Mouse (Mus musculus): Measurements from ENCODE around the gene Gbp9. TPM values are rescaled to one million over a fixed set of nuclear protein-coding genes. Genes with fewer than 3 reads are reported as not detected.
"Not testable (repeated sequence)": the region's sequence is repeated elsewhere in the genome, so short reads cannot be mapped to it uniquely, and the experiment has no call there.

Gbp9 gene
- polyA plus RNA-seq (2015; fragmentation: Nextera tagmentation; extraction: Ambion mirVana): 1.5 and 2.0 TPM in 2 replicates

- not testable (repeated sequence) for H3K36me3 ChIP-seq; H3K27me3 ChIP-seq; H3K9me3 ChIP-seq; H3K4me1 ChIP-seq (replicated peaks); ATAC-seq (ENCODE audit: low read depth); H3K4me2 ChIP-seq; H3K27ac ChIP-seq (replicated peaks); H3K4me3 ChIP-seq; H3K9ac ChIP-seq
- WGBS: 33% methylated on average over 2 of the region's 2 CpGs
Observed at GRCm38 (mm10) chr5:105139409-105140088, at the start of gene Gbp9, which contains the start of the genes Gbp8 and Gbp4. Gene Gbp9, minus strand, starts transcription at chr5:105139539. Gene Gbp8, minus strand, starts transcription at chr5:105139540. Gene Gbp4, minus strand, starts transcription at chr5:105139586.

- Histone ChIP-seq H3K27ac (replicated peaks) (no peak overlapping the region), H3K4me2 (no peak overlapping the region), H3K4me1 (replicated peaks) (no peaks in the 10 kb centered on the region), H3K9me3 (no peaks in the 10 kb centered on the region), H3K4me3 (no peak overlapping the region), H3K9ac (no peak overlapping the region), H3K27me3 (no peaks in the 10 kb centered on the region), H3K36me3 (no peaks in the 10 kb centered on the region)
- ATAC-seq (ENCODE audit: low read depth): no peak
Observed at GRCm38 (mm10) chr5:105181446-105181845, 42.1 kb upstream of the Gbp9 start.

- H3K4me3 ChIP-seq: no peak overlapping the region
- 84% methylated on average over 5 of the region's 5 CpGs for WGBS
- no peaks in the 10 kb centered on the region for H3K27me3 ChIP-seq
- no peaks in the 10 kb centered on the region for H3K9me3 ChIP-seq
- no peak overlapping the region for H3K9ac ChIP-seq
- H3K36me3 ChIP-seq: no peaks in the 10 kb centered on the region
- ATAC-seq (ENCODE audit: low read depth): no peak
- H3K27ac ChIP-seq (replicated peaks): no peak overlapping the region
- no peaks in the 10 kb centered on the region for H3K4me1 ChIP-seq (replicated peaks)
- no peak overlapping the region for H3K4me2 ChIP-seq
Observed at GRCm38 (mm10) chr5:105156582-105156981, 17.2 kb upstream of the Gbp9 start.

GRCm38 (mm10) chr5:105154049-105154448, 14.7 kb upstream of the Gbp9 start:
- Histone ChIP-seq H3K4me3 (no peak overlapping the region), H3K27me3 (no peaks in the 10 kb centered on the region), H3K27ac (replicated peaks) (no peak overlapping the region), H3K9me3 (no peaks in the 10 kb centered on the region), H3K4me2 (no peak overlapping the region), H3K9ac (no peak overlapping the region), H3K36me3 (no peaks in the 10 kb centered on the region), H3K4me1 (replicated peaks) (no peaks in the 10 kb centered on the region)
- no peak for ATAC-seq (ENCODE audit: low read depth)

GRCm38 (mm10) chr5:105148062-105148461, 8.7 kb upstream of the Gbp9 start:
- not testable (repeated sequence) for H3K27ac ChIP-seq (replicated peaks); ATAC-seq (ENCODE audit: low read depth); H3K36me3 ChIP-seq; H3K27me3 ChIP-seq; H3K9me3 ChIP-seq; H3K4me1 ChIP-seq (replicated peaks); H3K4me2 ChIP-seq; H3K9ac ChIP-seq; H3K4me3 ChIP-seq
- WGBS: 64% methylated on average over 2 of the region's 2 CpGs

- Histone ChIP-seq H3K4me1 (replicated peaks) (no peaks in the 10 kb centered on the region), H3K9me3 (no peaks in the 10 kb centered on the region), H3K9ac (no peak overlapping the region), H3K27me3 (no peaks in the 10 kb centered on the region), H3K27ac (replicated peaks) (no peak overlapping the region), H3K4me2 (no peak overlapping the region), H3K36me3 (no peaks in the 10 kb centered on the region), H3K4me3 (no peak overlapping the region)
- no peak for ATAC-seq (ENCODE audit: low read depth)
Observed at GRCm38 (mm10) chr5:105146447-105146846, 7.1 kb upstream of the Gbp9 start.

GRCm38 (mm10) chr5:105145731-105146130, 6.4 kb upstream of the Gbp9 start:
- not testable (repeated sequence) for H3K4me2 ChIP-seq; H3K36me3 ChIP-seq; H3K27me3 ChIP-seq; H3K4me3 ChIP-seq; ATAC-seq (ENCODE audit: low read depth); H3K9me3 ChIP-seq; H3K27ac ChIP-seq (replicated peaks); H3K9ac ChIP-seq; H3K4me1 ChIP-seq (replicated peaks)
- 64% methylated on average over 3 of the region's 3 CpGs for WGBS

- not testable (repeated sequence) for ATAC-seq (ENCODE audit: low read depth); H3K36me3 ChIP-seq; H3K27me3 ChIP-seq; H3K27ac ChIP-seq (replicated peaks); H3K4me3 ChIP-seq; H3K4me1 ChIP-seq (replicated peaks); H3K9ac ChIP-seq; H3K4me2 ChIP-seq; H3K9me3 ChIP-seq
- 58% methylated on average over 2 of the region's 2 CpGs for WGBS
Observed at GRCm38 (mm10) chr5:105140089-105140810, 911 bp upstream of the Gbp9 start.

GRCm38 (mm10) chr5:105138906-105139305, 433 bp downstream of the Gbp9 start:
- Histone ChIP-seq H3K4me1 (replicated peaks) (no peaks in the 10 kb centered on the region), H3K9ac (no peak overlapping the region), H3K36me3 (no peaks in the 10 kb centered on the region), H3K4me2 (no peak overlapping the region), H3K27ac (replicated peaks) (no peak overlapping the region), H3K9me3 (no peaks in the 10 kb centered on the region), H3K27me3 (no peaks in the 10 kb centered on the region), H3K4me3 (no peak overlapping the region)
- WGBS: 86% methylated on average over 1 of the region's 1 CpGs
- ATAC-seq (ENCODE audit: low read depth): no peak

GRCm38 (mm10) chr5:105136706-105137304, 2.5 kb downstream of the Gbp9 start:
- not testable (repeated sequence) for H3K4me2 ChIP-seq; H3K27ac ChIP-seq (replicated peaks); H3K4me3 ChIP-seq; H3K4me1 ChIP-seq (replicated peaks); H3K9ac ChIP-seq; ATAC-seq (ENCODE audit: low read depth); H3K36me3 ChIP-seq; H3K9me3 ChIP-seq; H3K27me3 ChIP-seq
- WGBS: 80% methylated on average over 3 of the region's 3 CpGs

- H3K27me3 ChIP-seq; H3K27ac ChIP-seq (replicated peaks); ATAC-seq (ENCODE audit: low read depth); H3K9ac ChIP-seq; H3K36me3 ChIP-seq; H3K4me1 ChIP-seq (replicated peaks); H3K9me3 ChIP-seq; H3K4me2 ChIP-seq; H3K4me3 ChIP-seq: not testable (repeated sequence)
- 83% methylated on average over 6 of the region's 6 CpGs for WGBS
Observed at GRCm38 (mm10) chr5:105121731-105122130, 17.6 kb downstream of the Gbp9 start.

- no peak overlapping the region for H3K9ac ChIP-seq
- no peaks in the 10 kb centered on the region for H3K4me1 ChIP-seq (replicated peaks)
- H3K4me3 ChIP-seq: no peak overlapping the region
- no peaks in the 10 kb centered on the region for H3K9me3 ChIP-seq
- H3K27me3 ChIP-seq: no peaks in the 10 kb centered on the region
- H3K4me2 ChIP-seq: no peak overlapping the region
- WGBS: 86% methylated on average over 2 of the region's 2 CpGs
- no peak overlapping the region for H3K27ac ChIP-seq (replicated peaks)
- H3K36me3 ChIP-seq: no peaks in the 10 kb centered on the region
- no peak for ATAC-seq (ENCODE audit: low read depth)
Observed at GRCm38 (mm10) chr5:105115740-105116139, 23.6 kb downstream of the Gbp9 start.

Measured in neural tube, embryonic 13.5 days (tissue).